In genomic region chr15:86205300-86205699, GRCm38 (mm10) we compare ENCODE assay signal across 8 mouse cellular contexts. TPM values are rescaled to one million over a fixed set of nuclear protein-coding genes. Genes with fewer than 3 reads are reported as not detected.
A peak's percentile ranks its signal among the peaks of the same experiment; 100 is the strongest.
DNase-seq lines count a peak whose midpoint lies in the region; ATAC-seq and TF ChIP-seq lines count a peak whose summit lies in the region.

No protein-coding gene starts in this region.

- H3K4me1 ChIP-seq in hindbrain, postnatal 0 days (ENCODE audit: insufficient read depth, low read length) = peaks cover 5% of the 10 kb centered on the region; the same call in 1 of the 2 replicates
- 0 out of 2 replicates have a peak, but pooled peaks cover 3% of the 10 kb centered on the region for H3K4me1 ChIP-seq in hindbrain, embryonic 16.5 days (ENCODE audit: control insufficient read depth, insufficient read depth, low read depth, low read length)
- H3K4me1 ChIP-seq in CH12.LX (ENCODE audit: control insufficient read depth in 1 of 2, insufficient read depth in 2 of 2) = peaks cover 10 to 37% of the 10 kb centered on the region in 2 experiments

- H3K27me3 ChIP-seq in hindbrain, postnatal 0 days (ENCODE audit: insufficient read depth, low read length) = no peaks in the 10 kb centered on the region
- H3K27me3 ChIP-seq in hindbrain, embryonic 16.5 days (replicated peaks; ENCODE audit: control insufficient read depth, insufficient read depth, low read length) = no peaks in the 10 kb centered on the region
- no peaks in the 10 kb centered on the region for H3K27me3 ChIP-seq in CH12.LX (replicated peaks)

- dilution Hi-C loops in CH12.LX (cut with MboI; ENCODE audit: extremely low pct_ligation_motif_present, extremely low pct_unique_long_range_greater_than_20kb, low sequenced_read_pairs) = no loop called here

- no peak overlapping the region for H3K27ac ChIP-seq in hindbrain, postnatal 0 days
- H3K27ac ChIP-seq in hindbrain, embryonic 16.5 days (ENCODE audit: low read depth, low read length) = no peak overlapping the region
- H3K27ac ChIP-seq in CH12.LX (ENCODE audit: insufficient read depth, low read depth) = no peak overlapping the region
- peak overlapping the region; percentile 99 for H3K27ac ChIP-seq in macrophage

- H3K79me2 ChIP-seq in CH12.LX (replicated peaks; ENCODE audit: control insufficient read depth, extremely low read depth, insufficient read depth, poor library complexity, severe bottlenecking) (no peaks in the 10 kb centered on the region), macrophage (ENCODE audit: inconsistent target) (peaks cover 20% of the 10 kb centered on the region)

- intact Hi-C loops in heart, postnatal 14 days (cut with DNase I) = no loop called here

- H3K4me2 ChIP-seq in hindbrain, postnatal 0 days (ENCODE audit: low read depth, low read length) = no peak overlapping the region
- H3K4me2 ChIP-seq in hindbrain, embryonic 16.5 days (ENCODE audit: low read length) = no peak overlapping the region
- H3K4me2 ChIP-seq in CH12.LX (ENCODE audit: insufficient read depth, low read depth, poor library complexity, severe bottlenecking) = no peak overlapping the region

- TF ChIP-seq RAD21 in CH12.LX (IDR thresholded peaks at IDR 0.05; ENCODE audit: low read depth, low read length) = peak; percentile 62

- no peak overlapping the region for H3K4me3 ChIP-seq in hindbrain, postnatal 0 days (ENCODE audit: low read length)
- no peak overlapping the region for H3K4me3 ChIP-seq in hindbrain, embryonic 16.5 days (ENCODE audit: low read length)
- H3K4me3 ChIP-seq in CH12.LX (replicated peaks in 1 of 3; ENCODE audit: low read depth in 2 of 3, low read length in 2 of 3, poor library complexity in 1 of 3) = no peak overlapping the region
- no peak overlapping the region for H3K4me3 ChIP-seq in macrophage (ENCODE audit: inconsistent target)

- no peak; the same call in 1 of the 2 replicates for ATAC-seq in hindbrain, postnatal 0 days
- no peak for ATAC-seq in hindbrain, embryonic 16.5 days
- ATAC-seq in activated CD4-positive, CD25-positive, alpha-beta regulatory T cell, adult 4 months = peak; percentile 65

- peak; percentile 70 for TF ChIP-seq CTCF in hindbrain, postnatal 0 days (IDR thresholded peaks at IDR 0.05; ENCODE audit: low read depth)
- peak; percentile 62 to 70 for TF ChIP-seq CTCF in CH12.LX (conservative IDR thresholded peaks at IDR 0.05 in 1 of 2, IDR thresholded peaks at IDR 0.05 in 1 of 2; ENCODE audit: low read depth in 2 of 2, low read length in 2 of 2)

- no peaks in the 10 kb centered on the region for H3K36me3 ChIP-seq in hindbrain, postnatal 0 days (ENCODE audit: insufficient read depth, low read length)
- no peaks in the 10 kb centered on the region for H3K36me3 ChIP-seq in hindbrain, embryonic 16.5 days (ENCODE audit: control insufficient read depth, insufficient read depth, low read length)
- H3K36me3 ChIP-seq in CH12.LX (replicated peaks in 1 of 2; ENCODE audit: control insufficient read depth in 1 of 2, insufficient read depth in 1 of 2, low read length in 1 of 2) (peaks cover 0 to 11% of the 10 kb centered on the region in 2 experiments), macrophage (ENCODE audit: inconsistent target) (no peaks in the 10 kb centered on the region)

- H3K9me3 ChIP-seq in hindbrain, postnatal 0 days (ENCODE audit: low read length) = no peaks in the 10 kb centered on the region
- no peaks in the 10 kb centered on the region for H3K9me3 ChIP-seq in hindbrain, embryonic 16.5 days (ENCODE audit: control insufficient read depth, low read length)
- H3K9me3 ChIP-seq in CH12.LX (replicated peaks; ENCODE audit: low read length) = no peaks in the 10 kb centered on the region

- DNase-seq in hindbrain, postnatal 0 days (ENCODE audit: low spot score) = no peak
- DNase-seq in CH12.LX (ENCODE audit: extremely low read depth) = peak; percentile 51
- DNase-seq in heart, postnatal 14 days = peak; percentile 55 to 76
- peak; percentile 90 for DNase-seq in thymus, postnatal 14 days
- DNase-seq in urinary bladder, adult 18-20 months (ENCODE audit: low spot score in 2 of 2) = no peak

- TF ChIP-seq EP300 in CH12.LX (IDR thresholded peaks at IDR 0.05; ENCODE audit: low read length) = no peak

- no peak overlapping the region for H3K9ac ChIP-seq in hindbrain, postnatal 0 days (replicated peaks; ENCODE audit: low read length)
- H3K9ac ChIP-seq in hindbrain, embryonic 16.5 days (ENCODE audit: low read depth, low read length) = no peak overlapping the region
- H3K9ac ChIP-seq in CH12.LX (ENCODE audit: insufficient read depth, low read depth) = no peak overlapping the region

- 48% methylated on average over 2 of the region's 2 CpGs for WGBS in hindbrain, postnatal 0 days
- WGBS in hindbrain, embryonic 16.5 days = 63% methylated on average over 2 of the region's 2 CpGs
- 51% methylated on average over 2 of the region's 2 CpGs for WGBS in macrophage (ENCODE audit: missing documents)

- in situ Hi-C loops in CH12.LX (cut with MboI; ENCODE audit: low pct_ligation_motif_present, low pct_unique_long_range_greater_than_20kb, low sequenced_read_pairs) = no loop called here

- TF ChIP-seq POLR2A in CH12.LX (IDR thresholded peaks at IDR 0.05; ENCODE audit: low read depth, low read length) = no peak

TF ChIP-seq in CH12.LX, 34 proteins besides CTCF, POLR2A, EP300 and RAD21:
- TF ChIP-seq USF1 (IDR thresholded peaks at IDR 0.05; ENCODE audit: low read depth, low read length) (no peak), MXI1 (IDR thresholded peaks at IDR 0.05; ENCODE audit: low read depth, low read length) (no peak), ZC3H11A (IDR thresholded peaks at IDR 0.05; ENCODE audit: low read depth, low read length) (no peak), SMC3 (IDR thresholded peaks at IDR 0.05; ENCODE audit: low read depth, low read length) (peak; percentile 59), ZMIZ1 (IDR thresholded peaks at IDR 0.05; ENCODE audit: low read depth, low read length) (no peak)

RNA-seq across cellular contexts. Expression of gene Tbc1d22a, which starts 9.0 kb away (rescaled TPM):
- total RNA-seq in hindbrain, postnatal 0 days (2014; rRNA removed) = 17.4 and 26.2 TPM in 2 replicates
- 12.8 and 13.6 TPM in 2 replicates for polyA plus RNA-seq in hindbrain, postnatal 0 days (2015; fragmentation: Nextera tagmentation; extraction: Ambion mirVana)
- polyA plus RNA-seq in hindbrain, embryonic 16.5 days (2015; fragmentation: Nextera tagmentation; extraction: Ambion mirVana) = 12.6 and 13.2 TPM in 2 replicates
- total RNA-seq in CH12.LX (2012; rRNA removed) (15.0 and 20.2 TPM in 2 replicates), CH12.LX (2014; rRNA removed) (19.4 and 21.1 TPM in 2 replicates)
- polyA plus RNA-seq in CH12.LX (2012; ENCODE audit: insufficient read length, low read depth) (16.5 and 17.6 TPM in 2 replicates), macrophage (2018) (49.5 to 60.9 TPM (median 57.9 TPM) in 3 replicates)
- 10 to 100 TPM; 10.6 to 13.1 TPM for polyA plus RNA-seq in activated CD4-positive, CD25-positive, alpha-beta regulatory T cell, adult 4 months (2017; shearing (Covaris generic))
- 10 to 100 TPM; 18.6 to 21.1 TPM for total RNA-seq in heart, postnatal 14 days (2021)
- total RNA-seq in macrophage (2018; cell fraction: chromatin; rRNA removed) = 100 to 1,000 TPM in 22 of 26 experiments, 10 to 100 TPM in 4; 49.2 to 243 (median 149) TPM
- 10 to 100 TPM; 47.8 to 85.0 (median 62.8) TPM for total RNA-seq in macrophage (2018; cell fraction: cytosol; rRNA removed)
- 100 to 1,000 TPM in 11 of 26 experiments, 10 to 100 TPM in 15; 41.2 to 234 (median 79.2) TPM for total RNA-seq in macrophage (2018; cell fraction: nucleus; rRNA removed)

RNA-seq across cellular contexts. Expression of gene Cerk, which starts 19.4 kb away (rescaled TPM):
- total RNA-seq in hindbrain, postnatal 0 days (2014; rRNA removed) = 46.3 and 52.1 TPM in 2 replicates
- 23.4 and 23.6 TPM in 2 replicates for polyA plus RNA-seq in hindbrain, postnatal 0 days (2015; fragmentation: Nextera tagmentation; extraction: Ambion mirVana)
- polyA plus RNA-seq in hindbrain, embryonic 16.5 days (2015; fragmentation: Nextera tagmentation; extraction: Ambion mirVana) = 25.3 and 27.6 TPM in 2 replicates
- total RNA-seq in CH12.LX (2012; rRNA removed) = 8.8 and 10.3 TPM in 2 replicates
- 3.7 and 4.4 TPM in 2 replicates for total RNA-seq in CH12.LX (2014; rRNA removed)
- polyA plus RNA-seq in CH12.LX (2012; ENCODE audit: insufficient read length, low read depth) = 2.2 and 2.5 TPM in 2 replicates
- 1 to 10 TPM; 5.1 to 5.7 TPM for polyA plus RNA-seq in activated CD4-positive, CD25-positive, alpha-beta regulatory T cell, adult 4 months (2017; shearing (Covaris generic))
- 10 to 100 TPM; 32.8 to 39.2 TPM for total RNA-seq in heart, postnatal 14 days (2021)
- total RNA-seq in macrophage (2018; cell fraction: chromatin; rRNA removed) = 100 to 1,000 TPM in 22 of 26 experiments, 10 to 100 TPM in 4; 29.9 to 512 (median 265) TPM
- total RNA-seq in macrophage (2018; cell fraction: cytosol; rRNA removed) = 100 to 1,000 TPM in 23 of 26 experiments, 10 to 100 TPM in 3; 62.0 to 216 (median 136) TPM
- 100 to 1,000 TPM in 22 of 26 experiments, 10 to 100 TPM in 4; 50.0 to 412 (median 210) TPM for total RNA-seq in macrophage (2018; cell fraction: nucleus; rRNA removed)
- 118 to 148 TPM (median 141 TPM) in 3 replicates for polyA plus RNA-seq in macrophage (2018)

Comparison
In these comparisons a context has a peak if more than half of its experiments do, and no peak if none do; other contexts are left out.
1. DNase-seq: peak in CH12.LX (single experiment), heart, postnatal 14 days (2 of 2) and thymus, postnatal 14 days (single experiment); none in hindbrain, postnatal 0 days (single experiment) and urinary bladder, adult 18-20 months (0 of 2).